Mouse (Mus musculus) C2C12 (cell line): ENCODE data around the gene Stk10.

Source experiments
- CEBPB ChIP-seq: IDR thresholded peaks from one replicate; pipeline ENCODE4 v1.6.1; 2011; ENCODE audit warnings: low read depth, mild to moderate bottlenecking, control low read depth, moderate library complexity
- CTCF ChIP-seq: IDR thresholded peaks from one replicate; pipeline ENCODE4 v1.5.1; 2011; ENCODE audit not compliant: control insufficient read depth, insufficient read depth, insufficient read length
- FOSL1 ChIP-seq: IDR thresholded peaks from one replicate; pipeline ENCODE4 v1.8.0; 2011; ENCODE audit warnings: mild to moderate bottlenecking, low read length; ENCODE audit not compliant: poor library complexity, insufficient read depth, severe bottlenecking
- MAX ChIP-seq: IDR thresholded peaks from one replicate; pipeline ENCODE4 v1.6.1; 2011; ENCODE audit warnings: mild to moderate bottlenecking, control low read depth
- MYOD1 ChIP-seq: IDR thresholded peaks from one replicate; pipeline ENCODE4 v1.6.1; 2011; ENCODE audit warnings: low read depth; ENCODE audit not compliant: control insufficient read depth, insufficient read length
- MYOG ChIP-seq: IDR thresholded peaks from one replicate; pipeline ENCODE4 v1.6.1; 2011; ENCODE audit not compliant: control insufficient read depth, insufficient read length; ENCODE audit errors: extremely low read depth
- USF1 ChIP-seq: IDR thresholded peaks from one replicate; pipeline ENCODE4 v1.6.1; 2011; ENCODE audit warnings: low read depth, mild to moderate bottlenecking, control low read depth, moderate library complexity

- TF ChIP-seq CTCF (no peak), CEBPB (no peak), MYOG (no peak), MAX (no peak), USF1 (no peak), MYOD1 (no peak), FOSL1 (no peak)
Observed at GRCm38 (mm10) chr11:32542181-32542580, 9.1 kb downstream of the Stk10 start.
